Mouse (Mus musculus): ENCODE measurements around the gene Olfr1393.
A peak's percentile ranks its signal among the peaks of the same experiment; 100 is the strongest.

Gene Olfr1393

DNA sequence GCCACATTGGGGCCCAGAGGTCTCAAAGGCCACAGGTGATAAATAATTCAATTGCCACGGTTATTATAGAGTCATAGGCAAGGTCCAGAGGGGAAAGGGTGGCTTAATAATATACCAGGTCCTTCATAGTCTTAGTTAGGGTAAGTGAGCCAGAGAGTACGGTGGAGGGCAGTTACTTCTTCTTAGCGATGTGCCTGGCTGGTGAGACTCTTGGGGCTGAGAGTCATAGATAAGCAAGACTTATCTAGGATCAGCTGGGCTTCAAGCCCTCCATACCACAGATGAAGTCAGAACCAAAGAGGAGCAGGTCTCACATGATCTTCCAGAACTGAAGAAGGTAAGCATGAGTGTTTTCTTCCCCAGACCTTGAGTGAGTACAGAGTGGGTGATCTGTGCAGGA, at the start of gene Olfr1393:
Olfr1393 (plus strand) TSS at position 83 of the 400 bp plus-strand sequence.
- no peak for DNase-seq (ENCODE audit: low read depth in 1 of 2, low spot score in 2 of 2)

DNA sequence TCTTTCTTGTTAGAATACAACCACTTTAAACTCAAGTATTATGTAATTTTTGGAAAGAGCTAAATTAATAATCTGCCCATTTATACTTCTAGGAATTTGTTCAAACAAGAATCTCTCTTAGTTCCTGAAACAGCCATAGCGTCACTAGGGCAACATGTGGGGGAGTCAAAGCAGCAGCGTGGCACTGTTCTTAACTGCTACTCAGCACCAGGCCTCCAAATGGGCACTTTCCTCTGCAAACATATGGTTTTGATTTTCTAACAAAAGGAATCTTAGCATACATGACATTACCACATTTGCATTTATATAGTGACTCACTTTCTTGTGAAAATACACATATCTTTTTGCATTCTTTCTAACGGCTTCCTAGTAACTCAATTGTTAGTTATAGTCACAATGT, 45.3 kb upstream of the Olfr1393 start:
- DNase-seq (ENCODE audit: low read depth in 1 of 2, low spot score in 2 of 2): no peak

DNA sequence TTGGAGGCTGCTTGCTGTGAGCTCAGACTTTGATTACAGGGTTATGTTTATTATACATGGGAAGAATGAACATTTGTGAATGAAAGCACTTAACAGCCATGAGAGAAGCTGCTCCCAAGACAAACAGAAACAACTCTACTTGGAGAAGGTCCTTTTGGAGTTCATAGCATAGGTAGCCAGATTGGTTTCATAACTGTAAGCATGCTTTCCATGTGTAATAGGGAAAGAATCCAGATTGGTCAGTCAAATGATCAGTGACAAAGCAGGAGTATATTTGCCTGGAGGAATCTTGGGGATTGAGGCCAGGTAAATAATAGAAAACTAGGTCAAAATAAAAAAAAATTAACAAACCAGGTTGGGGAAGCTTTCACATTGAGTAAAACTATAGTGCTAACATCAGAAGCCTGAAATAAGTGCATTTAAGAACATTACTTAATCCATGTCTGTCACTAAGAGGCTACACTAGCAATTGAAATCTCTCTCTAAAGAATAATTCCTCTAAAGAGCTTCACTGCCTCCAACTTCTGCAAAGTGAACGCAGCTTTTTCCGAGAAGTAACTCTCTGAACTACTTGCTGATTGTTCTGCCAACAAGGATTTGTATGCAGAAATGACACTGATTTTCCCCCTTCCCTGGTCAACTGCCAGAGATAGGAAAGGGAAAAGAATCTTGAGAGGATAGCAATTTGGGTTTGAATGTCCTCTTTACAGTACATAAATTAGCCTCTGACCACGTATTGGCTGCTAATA, 42.5 kb upstream of the Olfr1393 start:
- DNase-seq (ENCODE audit: low read depth in 1 of 2, low spot score in 2 of 2): no peak

GRCm38 (mm10) chr11:49236891-49237290, 41.2 kb upstream of the Olfr1393 start:
- DNase-seq (ENCODE audit: low read depth in 1 of 2, low spot score in 2 of 2): no peak

- no peak for DNase-seq (ENCODE audit: low read depth in 1 of 2, low spot score in 2 of 2)
Measured at GRCm38 (mm10) chr11:49237532-49237931, 40.6 kb upstream of the Olfr1393 start.

DNA sequence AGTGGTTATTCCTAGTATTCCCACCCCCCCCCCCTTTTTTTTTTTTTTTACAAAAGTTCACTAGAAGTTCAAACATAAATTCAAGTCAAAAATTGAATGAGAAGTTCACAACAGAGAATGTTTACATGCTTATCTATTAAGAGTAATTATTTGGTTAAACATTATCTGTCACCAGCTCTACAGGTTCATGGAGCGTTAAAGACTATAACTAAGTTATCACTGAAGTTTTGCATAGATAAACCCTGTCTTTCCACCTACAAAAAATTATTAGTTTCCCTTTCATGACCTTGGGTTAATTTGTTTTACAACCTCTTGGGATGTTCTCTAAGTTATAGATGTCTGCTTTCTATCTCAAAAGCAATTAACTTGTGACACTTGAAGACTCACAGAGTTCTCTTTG, 37.8 kb upstream of the Olfr1393 start:
- DNase-seq (ENCODE audit: low read depth in 1 of 2, low spot score in 2 of 2): no peak

GRCm38 (mm10) chr11:49240874-49241273, 37.2 kb upstream of the Olfr1393 start:
- no peak for DNase-seq (ENCODE audit: low read depth in 1 of 2, low spot score in 2 of 2)

GRCm38 (mm10) chr11:49241471-49241870, 36.6 kb upstream of the Olfr1393 start:
- DNase-seq (ENCODE audit: low read depth in 1 of 2, low spot score in 2 of 2): no peak

GRCm38 (mm10) chr11:49242944-49243626, 35.0 kb upstream of the Olfr1393 start:
- DNase-seq (ENCODE audit: low read depth in 1 of 2, low spot score in 2 of 2): no peak

GRCm38 (mm10) chr11:49243727-49244594, 34.1 kb upstream of the Olfr1393 start, which contains the start of gene Mgat1:
Mgat1 (plus strand) TSS chr11:49244191.
- DNase-seq (ENCODE audit: low read depth in 1 of 2, low spot score in 2 of 2): peak; percentile 80 to 82

DNA sequence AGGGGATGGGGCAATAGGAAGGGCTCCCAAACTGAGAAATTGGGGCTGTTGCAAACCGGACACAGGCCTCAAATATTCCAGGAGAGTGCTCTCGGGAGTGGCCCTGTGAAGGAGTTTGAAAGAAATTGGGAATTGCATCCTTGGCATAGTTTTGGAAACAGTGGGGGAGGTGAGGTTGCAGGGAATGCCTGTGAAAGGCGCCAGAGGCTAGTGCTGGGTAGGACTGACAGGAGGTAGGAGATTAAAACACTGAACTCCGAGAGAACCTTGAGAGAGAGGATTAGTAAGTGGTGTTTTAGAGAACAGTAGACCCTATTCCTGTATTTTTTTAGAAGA, 33.5 kb upstream of the Olfr1393 start:
- no peak for DNase-seq (ENCODE audit: low read depth in 1 of 2, low spot score in 2 of 2)

- DNase-seq (ENCODE audit: low read depth in 1 of 2, low spot score in 2 of 2): no peak
Measured at GRCm38 (mm10) chr11:49245176-49245575, 32.9 kb upstream of the Olfr1393 start.

DNA sequence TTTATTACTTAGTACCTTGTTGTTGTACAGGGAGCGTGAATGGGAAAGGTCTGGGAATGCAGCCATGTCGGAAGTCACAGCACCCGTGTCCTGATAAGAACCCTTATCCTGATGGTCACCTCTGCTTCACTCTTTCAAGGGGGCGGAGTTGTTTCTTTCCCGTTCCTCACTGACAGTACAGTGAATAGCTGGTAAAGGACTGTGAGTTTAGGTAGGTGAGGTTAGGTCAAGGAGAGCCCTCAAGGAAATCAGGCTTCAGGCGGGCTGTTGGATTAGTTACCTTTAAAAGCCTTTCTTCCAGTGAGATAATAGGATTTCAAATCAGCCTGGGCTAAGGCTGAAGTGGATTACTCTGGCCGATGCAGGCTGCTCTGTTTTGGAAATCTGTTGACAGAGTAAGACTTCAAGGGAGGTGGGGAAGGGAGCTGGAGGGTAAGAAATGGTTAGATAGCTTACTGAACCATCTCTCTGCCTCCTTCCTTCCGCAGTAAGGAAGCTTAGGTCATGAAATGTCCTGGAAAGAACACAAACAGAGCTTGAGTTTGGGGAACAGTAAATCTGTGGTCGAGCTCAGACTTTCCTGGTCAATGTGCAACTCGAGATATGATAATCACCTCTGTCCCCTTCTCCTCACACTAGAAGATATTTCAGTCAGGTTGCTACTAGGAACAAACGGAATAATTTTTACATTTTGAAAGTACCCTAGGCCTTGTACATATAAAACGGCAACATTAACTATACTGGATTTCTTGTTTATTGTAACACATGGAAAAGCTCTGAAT, 32.3 kb upstream of the Olfr1393 start:
- DNase-seq (ENCODE audit: low read depth in 1 of 2, low spot score in 2 of 2): no peak

GRCm38 (mm10) chr11:49246523-49246922, 31.6 kb upstream of the Olfr1393 start:
- no peak for DNase-seq (ENCODE audit: low read depth in 1 of 2, low spot score in 2 of 2)

- no peak for DNase-seq (ENCODE audit: low read depth in 1 of 2, low spot score in 2 of 2)
Measured at GRCm38 (mm10) chr11:49247255-49247654, 30.8 kb upstream of the Olfr1393 start.

GRCm38 (mm10) chr11:49248226-49248973, 29.7 kb upstream of the Olfr1393 start:
- no peak for DNase-seq (ENCODE audit: low read depth in 1 of 2, low spot score in 2 of 2)

DNA sequence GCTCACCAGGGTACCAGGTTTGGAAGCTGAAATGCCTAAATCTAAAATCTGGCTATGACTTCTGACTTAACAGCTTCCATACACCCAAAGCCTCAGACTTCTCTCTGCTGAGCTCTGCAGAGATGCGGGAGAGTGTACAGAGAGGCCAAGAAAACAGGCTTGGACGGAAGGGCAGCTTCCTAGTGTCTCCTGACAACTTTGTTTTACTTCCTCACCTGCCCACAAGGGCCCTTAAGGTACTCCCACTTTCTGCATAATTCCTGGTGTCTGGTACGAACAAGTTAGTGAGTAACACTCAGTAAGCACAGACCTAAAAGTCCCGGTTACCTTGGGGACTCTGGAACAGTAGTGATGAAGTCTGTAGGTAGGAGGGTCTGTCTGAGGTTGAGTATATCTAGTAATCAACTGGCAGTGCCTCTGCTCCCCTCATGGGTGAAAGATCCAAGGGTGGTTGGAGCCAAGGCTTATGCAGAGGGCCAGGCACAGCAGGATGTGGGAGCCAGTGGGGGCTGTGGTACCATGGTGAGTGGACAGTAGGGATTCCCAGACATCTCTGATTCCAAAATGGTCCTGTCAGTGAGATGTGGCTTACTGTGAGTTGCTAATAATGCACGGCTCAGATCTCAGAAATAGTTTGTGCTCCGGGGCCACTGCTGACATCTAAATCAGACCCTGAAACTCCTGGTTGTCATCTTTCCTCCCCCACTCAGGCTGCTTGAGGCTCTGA, 29.0 kb upstream of the Olfr1393 start:
- no peak for DNase-seq (ENCODE audit: low read depth in 1 of 2, low spot score in 2 of 2)

GRCm38 (mm10) chr11:49249811-49250421, 28.2 kb upstream of the Olfr1393 start:
- DNase-seq (ENCODE audit: low read depth in 1 of 2, low spot score in 2 of 2): no peak
